Mouse (Mus musculus) spleen, adult 2 months (tissue): ENCODE data around the gene Rbm7.

Source experiments
- CTCF ChIP-seq: fragments of 200-500 bp; IDR thresholded peaks from 2 replicates; pipeline ENCODE4 v1.5.1; 2011; ENCODE audit warnings: mild to moderate bottlenecking, inconsistent platforms; ENCODE audit not compliant: insufficient read depth, insufficient read length, insufficient replicate concordance; ENCODE audit errors: extremely low read depth
- POLR2A ChIP-seq: fragments of 200-500 bp; IDR thresholded peaks from 2 replicates; pipeline ENCODE4 v1.6.1; 2011; ENCODE audit warnings: low read depth, low read length, inconsistent platforms

DNA sequence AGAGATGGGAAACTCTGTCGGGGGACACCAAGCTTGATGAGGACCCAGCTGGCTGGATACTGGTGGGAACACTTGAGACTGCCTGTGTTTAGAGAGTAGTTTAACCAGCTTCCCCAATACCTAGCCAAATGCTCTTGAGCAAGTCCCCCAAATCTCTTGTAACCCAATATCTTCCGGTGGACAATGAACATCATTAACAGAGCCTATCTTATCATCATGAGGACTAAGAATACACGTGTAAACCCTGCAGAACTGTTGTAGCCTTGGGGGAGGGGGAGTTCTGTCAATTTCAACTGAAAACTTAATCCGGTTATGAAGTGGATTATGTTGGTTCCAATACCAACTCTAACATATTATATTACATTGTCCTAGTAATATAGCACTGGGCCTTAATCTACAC is 16.3 kb downstream of the Rbm7 start:
- TF ChIP-seq POLR2A (no peak), CTCF (no peak)
